Mouse (Mus musculus): ENCODE results near the gene Tle4.

GRCm38 (mm10) chr19:14610542-14611317 lies 12.9 kb upstream of the Tle4 start:
- no peak for TF ChIP-seq CTCF (IDR thresholded peaks at IDR 0.05; ENCODE audit: borderline replicate concordance, insufficient read depth, low read depth, low read length)
- TF ChIP-seq POLR2A (IDR thresholded peaks at IDR 0.05; ENCODE audit: borderline replicate concordance, insufficient read depth, low read length) = no peak
